Mouse (Mus musculus) cortical plate, adult 2 months (tissue): ENCODE data around the gene Nmd3.

Experiments used
- CTCF ChIP-seq: fragments of 200-500 bp; IDR thresholded peaks from 2 replicates; pipeline ENCODE4 v1.5.1; 2011; ENCODE audit warnings: mild to moderate bottlenecking, control low read depth, low read length; ENCODE audit not compliant: insufficient read depth; ENCODE audit errors: extremely low read depth
- POLR2A ChIP-seq: fragments of 200-500 bp; IDR thresholded peaks from 2 replicates; pipeline ENCODE4 v1.6.1; 2011; ENCODE audit warnings: mild to moderate bottlenecking, low read length, control low read depth; ENCODE audit not compliant: insufficient read depth; ENCODE audit errors: extremely low read depth

- TF ChIP-seq CTCF (no peak), POLR2A (no peak)
Observed at GRCm38 (mm10) chr3:69773356-69773755, 51.6 kb downstream of the Nmd3 start.
